Mouse (Mus musculus) kidney, postnatal 25 days (tissue): ENCODE data around the gene Commd3.
A peak's percentile ranks its signal among the peaks of the same experiment; 100 is the strongest.

Source experiments
- DNase-seq, 2 experiments: peaks; one replicate each; pipeline ENCODE4 v3.0.0; 2021; ENCODE audit warnings: mixed read lengths in 2 of 2

The Commd3 gene

GRCm38 (mm10) chr2:18688286-18688685 is 16.1 kb downstream of the Commd3 start:
- DNase-seq: no peak

DNA sequence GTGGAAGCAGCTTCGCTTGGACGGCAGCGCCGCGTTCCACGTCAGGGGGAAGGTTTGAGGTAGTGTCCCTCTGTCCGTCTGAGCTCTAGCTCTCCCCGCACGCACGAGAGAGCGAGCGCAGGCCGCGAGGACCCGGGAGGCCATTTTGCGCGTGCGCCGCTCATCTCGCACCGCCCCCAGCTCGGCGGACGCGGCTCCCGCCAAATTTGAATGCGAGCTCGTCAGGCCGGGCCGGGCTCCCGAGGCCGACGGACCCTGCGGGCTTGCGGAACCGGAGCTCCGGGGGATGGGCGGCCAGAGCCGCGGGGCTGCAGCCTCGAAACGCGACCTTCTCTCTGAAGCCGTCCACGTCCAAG is 16.5 kb downstream of the Commd3 start:
- peak; percentile 43 to 65 for DNase-seq

DNA sequence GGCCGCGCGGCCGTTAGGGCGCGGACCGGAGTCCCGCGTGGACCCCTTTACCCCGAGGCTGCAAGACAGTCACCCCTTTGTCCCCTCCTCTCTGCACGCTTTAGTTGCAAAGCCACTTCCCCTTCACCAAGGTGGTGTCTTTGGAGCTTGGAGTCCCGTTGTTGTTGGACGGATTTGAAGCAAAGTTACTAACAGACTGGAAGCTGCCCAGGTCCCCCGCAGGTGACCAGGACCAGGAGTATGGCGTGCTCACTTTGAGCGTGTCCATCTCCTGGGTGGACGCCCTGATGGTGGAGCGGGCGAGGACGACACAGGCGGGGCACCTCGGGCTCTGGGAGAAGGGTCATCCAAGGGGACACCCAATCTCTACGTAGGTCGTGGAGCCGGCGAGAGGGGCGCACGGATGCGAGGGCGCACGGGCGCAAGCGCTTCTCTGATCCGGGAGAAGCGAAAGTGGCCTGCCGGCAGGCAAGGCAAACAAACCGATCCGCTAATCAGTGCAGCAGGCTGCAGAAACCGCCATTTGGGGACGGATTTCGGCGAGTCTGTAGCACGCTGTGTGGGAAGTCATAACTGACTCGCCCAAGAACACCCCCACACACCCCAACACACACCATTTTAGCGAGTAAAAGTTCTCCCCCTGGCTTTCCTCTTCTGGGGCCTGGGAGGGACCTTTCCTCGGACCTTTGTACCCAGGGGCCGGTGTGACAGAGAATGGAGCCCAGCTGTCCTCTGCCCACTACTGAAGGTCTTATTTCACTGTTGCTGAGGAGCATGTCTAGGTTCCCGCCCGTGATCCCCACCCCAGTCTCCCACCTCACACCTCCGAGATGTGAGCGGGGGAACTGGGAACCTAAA is 17.1 kb downstream of the Commd3 start:
- peak; percentile 43 to 65 for DNase-seq

GRCm38 (mm10) chr2:18690055-18690691 is 18.0 kb downstream of the Commd3 start:
- peak; percentile 22 to 48 for DNase-seq

- no peak for DNase-seq
Observed at GRCm38 (mm10) chr2:18690756-18691155, 18.6 kb downstream of the Commd3 start.

DNA sequence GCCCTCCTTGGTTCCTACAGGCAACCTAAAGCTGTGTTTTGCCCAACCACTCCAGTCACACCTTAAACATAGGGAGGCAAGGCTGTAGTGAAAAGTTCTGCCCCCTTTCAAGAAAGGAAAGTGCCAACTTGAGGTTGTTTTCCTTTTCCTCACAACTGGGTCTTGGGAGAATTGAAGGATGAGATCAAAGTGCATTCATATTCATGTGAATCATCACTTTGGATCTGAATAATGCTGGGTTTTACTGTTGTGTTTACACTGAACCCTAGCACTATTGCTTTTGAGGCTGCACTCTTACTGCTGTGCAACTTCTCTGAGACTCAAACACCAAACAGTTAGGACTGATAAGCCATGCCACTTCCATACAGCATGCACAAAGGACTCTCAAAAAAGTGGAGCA is 19.8 kb downstream of the Commd3 start:
- DNase-seq: no peak

DNA sequence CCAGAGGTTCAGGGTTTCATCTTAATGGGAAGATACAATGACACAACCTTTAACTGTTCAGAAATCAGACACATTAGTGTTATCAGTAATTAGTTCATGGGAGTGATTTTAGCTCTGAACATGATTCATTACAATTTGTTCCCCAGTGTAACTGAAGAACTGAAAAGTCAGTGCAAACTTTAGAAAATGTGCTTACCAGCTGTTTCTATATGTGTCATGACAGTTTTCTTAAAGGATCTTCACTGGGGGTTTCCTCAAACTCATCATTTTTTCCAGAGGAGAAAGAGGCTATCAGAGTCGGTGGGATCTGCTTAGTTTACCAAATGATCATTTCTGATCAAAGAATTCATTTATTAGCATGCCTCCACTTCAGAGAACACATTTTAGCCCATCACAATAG is 20.4 kb downstream of the Commd3 start:
- no peak for DNase-seq

- DNase-seq: no peak
Observed at GRCm38 (mm10) chr2:18693491-18693870, 21.3 kb downstream of the Commd3 start.

DNA sequence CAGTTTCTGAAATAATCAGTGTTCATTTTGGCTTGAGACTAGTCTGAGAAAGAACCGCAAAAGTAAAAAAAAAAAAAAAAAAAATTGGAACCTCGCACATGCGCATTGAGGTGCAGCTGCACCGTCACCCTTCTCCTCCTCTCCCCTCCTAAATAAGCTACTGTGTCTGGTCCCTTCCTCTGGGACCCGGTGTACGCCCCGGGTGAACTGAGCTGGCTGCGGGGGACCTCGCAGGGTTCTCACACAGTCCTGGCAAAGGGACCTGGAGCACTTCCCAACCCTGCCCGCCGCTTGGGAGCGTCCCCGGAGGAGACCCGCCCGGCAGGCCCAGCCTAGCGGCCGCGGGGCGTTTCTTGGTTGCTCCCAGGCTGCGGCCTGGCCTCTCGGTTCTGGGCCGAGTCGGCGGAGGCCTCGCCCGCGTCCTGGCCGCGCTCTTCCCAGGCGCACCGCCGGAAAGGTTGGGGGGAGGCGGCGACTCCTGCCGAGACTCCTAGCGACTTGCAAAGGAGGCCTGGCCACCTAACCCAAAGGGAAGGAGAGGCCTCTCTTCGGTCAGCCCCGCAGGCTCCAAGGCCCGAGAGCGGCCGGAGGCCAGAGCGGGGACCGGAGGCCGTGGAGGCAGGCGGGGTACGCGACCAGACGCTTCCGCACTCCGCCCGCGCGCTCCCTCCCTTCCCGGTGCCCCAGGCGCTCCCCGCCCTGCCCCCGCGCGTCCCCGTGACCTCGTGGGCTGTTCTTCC is 21.9 kb downstream of the Commd3 start, which contains the start of gene Spag6:
Spag6 (plus strand) TSS at position 162 of the 740 bp plus-strand sequence.
- DNase-seq: peak; percentile 60 to 81

- no peak for DNase-seq
Observed at GRCm38 (mm10) chr2:18694611-18694950, 22.4 kb downstream of the Commd3 start.

GRCm38 (mm10) chr2:18695163-18695562 is 23.0 kb downstream of the Commd3 start:
- no peak for DNase-seq

DNA sequence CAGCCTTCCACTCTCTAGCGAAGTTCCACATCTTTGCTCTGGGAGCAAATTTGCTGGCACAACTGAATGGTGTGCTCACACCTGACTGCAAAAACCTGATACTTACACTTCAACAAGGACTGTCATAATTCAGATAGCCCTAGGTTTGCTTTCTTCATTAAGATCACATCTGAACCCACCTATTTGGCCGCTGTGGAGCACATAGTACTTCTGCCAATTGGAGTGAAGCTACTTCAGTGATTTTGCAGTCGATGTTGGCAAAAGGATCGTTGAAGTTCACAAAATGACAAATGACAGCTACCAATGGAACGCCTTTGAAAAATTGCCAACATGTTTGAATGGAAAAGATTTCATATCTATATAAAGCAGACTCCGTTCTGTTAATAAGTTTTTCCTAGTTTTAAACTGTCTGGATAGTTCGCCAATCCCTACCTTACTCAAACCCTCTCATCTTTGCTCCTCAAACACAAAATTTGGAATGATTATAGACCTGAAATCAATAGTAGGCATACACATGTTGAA is 23.5 kb downstream of the Commd3 start:
- DNase-seq: no peak

DNA sequence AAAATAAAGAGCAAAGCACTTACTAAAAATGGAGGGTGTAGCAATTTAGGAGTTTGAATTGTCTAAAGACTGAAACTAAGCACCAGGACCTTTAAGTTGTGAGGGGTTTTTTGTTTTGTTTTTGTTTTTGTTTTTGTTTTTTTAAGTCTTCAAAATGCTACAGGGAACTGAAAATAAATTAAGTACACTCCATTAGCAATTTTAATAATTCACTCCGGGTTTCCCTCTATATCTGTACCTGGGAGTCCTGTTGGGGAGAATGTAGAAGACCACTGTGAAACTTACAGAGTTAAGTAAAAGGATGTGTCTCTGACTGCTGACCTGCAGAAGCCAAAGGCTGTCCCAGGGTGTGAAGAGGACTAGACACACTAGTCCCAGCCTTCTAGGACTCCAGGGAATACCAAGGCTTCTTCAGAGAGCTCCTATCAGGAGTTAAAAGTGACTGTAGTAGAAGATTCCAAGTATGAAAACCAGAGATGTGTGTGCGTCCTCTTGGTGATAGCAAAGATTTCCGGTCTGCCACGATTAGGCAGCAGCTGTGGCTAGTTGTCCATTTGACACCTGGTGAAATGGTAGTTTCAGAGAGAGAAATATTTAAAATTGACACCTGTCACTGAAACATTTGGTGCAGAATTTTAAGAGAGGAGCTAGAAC is 25.5 kb downstream of the Commd3 start:
- no peak for DNase-seq

GRCm38 (mm10) chr2:18698663-18699385 is 26.6 kb downstream of the Commd3 start:
- peak in 1 of 2 experiments; percentile 16 for DNase-seq

DNA sequence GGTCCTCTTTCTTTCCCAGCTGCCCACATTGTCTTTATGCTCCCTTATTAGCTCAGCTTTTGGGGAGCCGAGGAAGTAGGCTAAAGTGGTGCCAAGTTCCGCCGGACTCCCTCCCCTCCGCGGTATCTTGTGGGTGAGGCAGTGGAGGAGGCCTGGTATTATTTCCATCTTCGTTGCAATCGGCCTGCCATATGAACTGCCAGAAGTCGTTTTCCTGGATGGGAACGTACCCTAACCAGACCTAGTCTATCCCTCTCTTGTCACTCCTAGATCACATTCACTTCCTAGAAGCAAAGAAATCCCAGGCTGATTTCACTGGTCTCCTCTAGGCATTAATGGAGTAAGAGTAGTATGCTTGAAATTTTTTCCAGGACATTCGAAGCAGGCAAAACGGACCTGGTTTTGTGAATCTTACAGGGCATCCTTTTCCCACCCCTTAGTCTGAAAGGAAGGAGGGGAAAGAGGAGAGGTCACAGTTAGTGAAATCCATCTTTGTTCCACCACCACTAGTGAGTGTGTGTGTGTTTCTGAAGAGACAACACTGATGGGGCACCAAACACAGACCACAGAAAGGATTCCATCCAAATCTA is 27.3 kb downstream of the Commd3 start:
- DNase-seq: no peak

- DNase-seq: no peak
Observed at GRCm38 (mm10) chr2:18710356-18710755, 38.2 kb downstream of the Commd3 start.

GRCm38 (mm10) chr2:18713071-18713470 is 40.9 kb downstream of the Commd3 start:
- no peak for DNase-seq

DNA sequence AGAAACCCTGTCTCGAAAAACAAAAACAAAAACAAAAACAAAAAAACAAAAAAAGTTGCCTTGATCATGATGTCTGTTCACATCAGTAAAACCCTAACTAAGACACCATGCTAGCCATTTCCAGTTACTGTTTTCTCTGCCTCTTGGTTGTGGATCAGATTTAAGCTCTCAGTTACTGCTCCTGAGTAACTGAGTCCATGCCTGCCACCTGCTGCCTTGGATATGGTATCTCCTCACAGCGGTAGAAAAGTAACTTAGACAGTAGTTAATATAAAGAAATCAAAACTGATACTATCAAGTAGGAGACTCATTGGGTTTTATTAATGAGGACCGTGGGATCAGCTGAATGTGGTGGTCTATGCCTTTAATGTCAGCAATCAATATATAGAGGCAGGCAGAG is 42.2 kb downstream of the Commd3 start:
- DNase-seq: no peak

DNA sequence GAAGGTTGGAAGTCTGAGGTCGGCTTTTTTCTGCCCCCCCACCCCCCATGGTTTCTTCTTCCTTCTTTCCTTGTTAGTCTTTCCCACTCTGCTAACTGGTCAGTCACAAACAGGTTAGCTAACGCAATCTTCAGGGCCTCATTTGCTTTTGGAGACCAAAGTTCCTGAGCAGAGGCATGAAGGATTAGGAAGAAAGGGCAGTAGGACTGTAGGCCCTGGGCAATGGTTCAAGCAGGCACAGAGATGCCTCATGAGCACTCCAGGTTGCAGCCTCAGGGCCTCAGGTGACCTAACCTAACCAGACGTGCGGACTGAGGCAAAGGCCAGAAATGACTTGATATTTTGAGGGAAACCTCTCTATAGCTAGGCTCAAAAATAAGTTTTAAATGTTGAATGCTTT is 46.3 kb downstream of the Commd3 start:
- no peak for DNase-seq

DNA sequence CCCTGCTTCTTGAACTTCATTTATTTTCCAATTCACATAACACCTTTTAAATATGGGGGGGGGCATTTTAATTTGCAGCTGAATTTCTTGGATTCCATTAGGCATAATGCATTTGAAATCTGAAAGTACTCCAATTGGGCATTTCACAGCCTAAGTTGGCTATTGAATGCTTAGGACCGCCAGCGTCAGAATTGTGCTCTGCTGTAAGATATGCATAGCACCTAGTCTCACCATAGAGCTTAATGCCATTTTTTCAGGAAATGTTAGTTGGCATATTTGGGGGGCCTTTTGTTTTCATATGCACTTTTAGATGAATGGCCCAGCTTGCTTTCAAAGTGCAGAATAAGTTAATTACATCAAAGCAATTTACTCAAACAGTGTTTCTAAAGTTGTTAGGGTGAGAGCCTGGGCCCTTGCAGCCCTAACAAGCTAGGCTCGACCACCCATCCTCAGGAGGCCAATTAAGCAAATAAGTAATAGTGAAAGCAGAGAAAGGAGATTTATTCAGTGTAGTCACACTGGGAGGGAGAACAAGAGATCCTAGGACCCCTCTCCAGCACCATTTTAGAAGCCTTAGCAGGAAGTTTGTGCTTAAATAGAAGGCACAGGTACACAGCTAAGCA is 50.1 kb downstream of the Commd3 start:
- no peak for DNase-seq

DNA sequence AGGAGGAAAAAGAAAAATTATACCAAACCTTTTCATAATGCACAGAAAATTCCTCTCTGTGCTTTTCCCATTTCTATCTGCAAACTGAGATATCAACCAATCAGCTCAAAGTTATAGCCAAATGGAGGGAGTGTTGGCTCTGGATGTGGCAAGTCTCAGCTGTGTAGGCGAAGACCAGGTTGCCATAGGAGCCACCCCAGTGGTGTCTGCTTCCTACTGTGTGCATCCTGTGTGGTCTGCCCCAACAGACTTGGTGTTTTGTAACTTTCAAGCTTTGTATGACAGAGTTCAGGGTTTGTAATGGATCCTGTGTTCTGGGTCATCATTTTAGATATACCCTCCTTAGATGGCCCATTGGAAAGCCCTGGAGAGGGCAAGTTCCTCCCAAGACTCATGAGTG is 52.3 kb downstream of the Commd3 start:
- no peak for DNase-seq
